Mouse (Mus musculus): ENCODE results near the gene Ccdc146. TPM values are rescaled to one million over a fixed set of nuclear protein-coding genes. Genes with fewer than 3 reads are reported as not detected.
A peak's percentile ranks its signal among the peaks of the same experiment; 100 is the strongest.

Gene Ccdc146
- polyA plus RNA-seq, 1 experiment from 2014 or later: 0.13 TPM

GRCm38 (mm10) chr5:21254731-21255525 lies 169.5 kb downstream of the Ccdc146 start:
- ATAC-seq (ENCODE audit: low read depth): no peak
- no peaks in the 10 kb centered on the region for H3K4me1 ChIP-seq (ENCODE audit: control insufficient read depth, low read depth, low read length)
- H3K9ac ChIP-seq (ENCODE audit: low read depth, low read length): no peak overlapping the region
- no peaks in the 10 kb centered on the region for H3K9me3 ChIP-seq (replicated peaks; ENCODE audit: control insufficient read depth, low read length)
- no peaks in the 10 kb centered on the region for H3K36me3 ChIP-seq (ENCODE audit: control insufficient read depth, insufficient read depth)
- H3K27me3 ChIP-seq (ENCODE audit: control insufficient read depth, insufficient read depth, low read depth, low read length): no peaks in the 10 kb centered on the region
- H3K27ac ChIP-seq (ENCODE audit: low read length): 0 out of 2 replicates have a peak overlapping the region, but pooled peaks have one; percentile 12
- 54% methylated on average over 12 of the region's 12 CpGs for WGBS (ENCODE audit: insufficient replicate concordance)
- no peak overlapping the region for H3K4me3 ChIP-seq (ENCODE audit: low read depth, low read length)
- no peak overlapping the region for H3K4me2 ChIP-seq (ENCODE audit: low read depth, low read length)

DNA sequence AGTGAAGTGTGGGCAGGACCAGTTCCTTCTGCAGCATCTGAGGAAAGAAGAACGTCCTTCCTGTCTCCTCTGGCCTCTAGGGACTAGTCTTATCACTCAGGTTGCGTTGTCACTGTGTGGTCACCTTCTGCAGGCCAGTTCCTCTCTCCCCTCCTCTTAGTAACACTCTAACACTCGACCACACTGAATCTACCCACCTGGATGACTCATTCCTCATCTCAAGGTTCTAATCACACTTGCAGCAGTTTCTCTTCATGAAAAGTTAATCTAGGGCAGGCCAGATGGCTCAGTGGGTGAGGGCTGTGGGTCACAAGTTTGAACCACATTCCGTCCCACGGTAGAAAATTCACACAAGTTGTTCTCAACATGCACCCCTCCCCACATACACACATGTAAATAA lies 175.6 kb downstream of the Ccdc146 start:
- H3K27me3 ChIP-seq (ENCODE audit: control insufficient read depth, insufficient read depth, low read depth, low read length): no peaks in the 10 kb centered on the region
- H3K4me3 ChIP-seq (ENCODE audit: low read depth, low read length): no peak overlapping the region
- no peak overlapping the region for H3K9ac ChIP-seq (ENCODE audit: low read depth, low read length)
- no peak for ATAC-seq (ENCODE audit: low read depth)
- no peaks in the 10 kb centered on the region for H3K9me3 ChIP-seq (replicated peaks; ENCODE audit: control insufficient read depth, low read length)
- no peaks in the 10 kb centered on the region for H3K36me3 ChIP-seq (ENCODE audit: control insufficient read depth, insufficient read depth)
- no peaks in the 10 kb centered on the region for H3K4me1 ChIP-seq (ENCODE audit: control insufficient read depth, low read depth, low read length)
- WGBS (ENCODE audit: insufficient replicate concordance): 19% methylated on average over 5 of the region's 5 CpGs
- no peak overlapping the region for H3K4me2 ChIP-seq (ENCODE audit: low read depth, low read length)
- H3K27ac ChIP-seq (ENCODE audit: low read length): no peak overlapping the region

GRCm38 (mm10) chr5:21247916-21248315 lies 176.6 kb downstream of the Ccdc146 start:
- Histone ChIP-seq H3K9me3 (replicated peaks; ENCODE audit: control insufficient read depth, low read length) (no peaks in the 10 kb centered on the region), H3K27ac (ENCODE audit: low read length) (no peak overlapping the region), H3K4me1 (ENCODE audit: control insufficient read depth, low read depth, low read length) (no peaks in the 10 kb centered on the region), H3K4me2 (ENCODE audit: low read depth, low read length) (no peak overlapping the region), H3K9ac (ENCODE audit: low read depth, low read length) (no peak overlapping the region), H3K4me3 (ENCODE audit: low read depth, low read length) (no peak overlapping the region), H3K36me3 (ENCODE audit: control insufficient read depth, insufficient read depth) (no peaks in the 10 kb centered on the region), H3K27me3 (ENCODE audit: control insufficient read depth, insufficient read depth, low read depth, low read length) (no peaks in the 10 kb centered on the region)
- WGBS (ENCODE audit: insufficient replicate concordance): 61% methylated on average over 2 of the region's 2 CpGs
- no peak for ATAC-seq (ENCODE audit: low read depth)

- Histone ChIP-seq H3K36me3 (ENCODE audit: control insufficient read depth, insufficient read depth) (no peaks in the 10 kb centered on the region), H3K27ac (ENCODE audit: low read length) (no peak overlapping the region), H3K4me1 (ENCODE audit: control insufficient read depth, low read depth, low read length) (no peaks in the 10 kb centered on the region), H3K9ac (ENCODE audit: low read depth, low read length) (no peak overlapping the region), H3K9me3 (replicated peaks; ENCODE audit: control insufficient read depth, low read length) (no peaks in the 10 kb centered on the region), H3K4me3 (ENCODE audit: low read depth, low read length) (no peak overlapping the region), H3K4me2 (ENCODE audit: low read depth, low read length) (no peak overlapping the region), H3K27me3 (ENCODE audit: control insufficient read depth, insufficient read depth, low read depth, low read length) (no peaks in the 10 kb centered on the region)
- ATAC-seq (ENCODE audit: low read depth): no peak
- 63% methylated on average over 6 of the region's 6 CpGs for WGBS (ENCODE audit: insufficient replicate concordance)
Observed at GRCm38 (mm10) chr5:21246794-21247193, 177.7 kb downstream of the Ccdc146 start.

DNA sequence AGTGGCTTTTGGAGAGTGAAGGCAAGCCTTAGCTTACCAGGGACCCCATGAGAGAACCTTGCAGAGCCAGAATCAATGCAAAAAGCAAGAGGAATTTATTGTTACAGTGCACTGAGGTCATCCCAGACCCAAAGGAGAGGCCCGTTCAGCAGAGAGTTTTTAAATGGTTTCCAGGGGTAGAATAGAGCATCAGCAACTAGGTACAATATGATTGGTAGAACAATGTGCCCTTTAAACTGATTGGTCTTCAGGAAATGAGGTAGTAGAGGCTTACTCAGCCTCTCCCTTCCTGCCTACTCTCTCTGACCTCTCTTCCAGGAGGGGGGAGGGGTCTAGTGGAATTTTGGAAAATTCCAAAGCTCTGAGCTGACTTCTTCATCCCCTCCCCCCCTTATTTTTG lies 179.2 kb downstream of the Ccdc146 start:
- H3K9ac ChIP-seq (ENCODE audit: low read depth, low read length): no peak overlapping the region
- H3K27me3 ChIP-seq (ENCODE audit: control insufficient read depth, insufficient read depth, low read depth, low read length): no peaks in the 10 kb centered on the region
- no peak for ATAC-seq (ENCODE audit: low read depth)
- WGBS (ENCODE audit: insufficient replicate concordance): 50% methylated on average over 1 of the region's 1 CpGs
- no peak overlapping the region for H3K4me2 ChIP-seq (ENCODE audit: low read depth, low read length)
- no peaks in the 10 kb centered on the region for H3K9me3 ChIP-seq (replicated peaks; ENCODE audit: control insufficient read depth, low read length)
- no peak overlapping the region for H3K4me3 ChIP-seq (ENCODE audit: low read depth, low read length)
- no peaks in the 10 kb centered on the region for H3K36me3 ChIP-seq (ENCODE audit: control insufficient read depth, insufficient read depth)
- H3K27ac ChIP-seq (ENCODE audit: low read length): no peak overlapping the region
- H3K4me1 ChIP-seq (ENCODE audit: control insufficient read depth, low read depth, low read length): no peaks in the 10 kb centered on the region

GRCm38 (mm10) chr5:21244575-21244974 lies 179.9 kb downstream of the Ccdc146 start:
- no peaks in the 10 kb centered on the region for H3K36me3 ChIP-seq (ENCODE audit: control insufficient read depth, insufficient read depth)
- no peaks in the 10 kb centered on the region for H3K4me1 ChIP-seq (ENCODE audit: control insufficient read depth, low read depth, low read length)
- H3K27ac ChIP-seq (ENCODE audit: low read length): no peak overlapping the region
- no peaks in the 10 kb centered on the region for H3K27me3 ChIP-seq (ENCODE audit: control insufficient read depth, insufficient read depth, low read depth, low read length)
- no peak overlapping the region for H3K4me3 ChIP-seq (ENCODE audit: low read depth, low read length)
- H3K9ac ChIP-seq (ENCODE audit: low read depth, low read length): no peak overlapping the region
- WGBS (ENCODE audit: insufficient replicate concordance): 52% methylated on average over 1 of the region's 1 CpGs
- no peaks in the 10 kb centered on the region for H3K9me3 ChIP-seq (replicated peaks; ENCODE audit: control insufficient read depth, low read length)
- ATAC-seq (ENCODE audit: low read depth): no peak
- no peak overlapping the region for H3K4me2 ChIP-seq (ENCODE audit: low read depth, low read length)

Other genes starting within 250 kb of the Ccdc146 start
- gene Gsap, start 238.4 kb downstream of the Ccdc146 start, polyA plus RNA-seq (2015; fragmentation: Nextera tagmentation; extraction: Ambion mirVana): 2.4 and 2.5 TPM in 2 replicates
- 2.7 TPM in 2 replicates for gene Fgl2, start 52.0 kb downstream of the Ccdc146 start, polyA plus RNA-seq (2015; fragmentation: Nextera tagmentation; extraction: Ambion mirVana)
- gene Fam185a, start 281 bp upstream of the Ccdc146 start, polyA plus RNA-seq (2015; fragmentation: Nextera tagmentation; extraction: Ambion mirVana): 2.5 and 2.8 TPM in 2 replicates
- 2.2 TPM in 2 replicates for gene Lrrc17, start 118.9 kb upstream of the Ccdc146 start, polyA plus RNA-seq (2015; fragmentation: Nextera tagmentation; extraction: Ambion mirVana)
- gene Fbxl13, start 221.0 kb upstream of the Ccdc146 start, polyA plus RNA-seq (2015; fragmentation: Nextera tagmentation; extraction: Ambion mirVana): 0.04 and 0.11 TPM in 2 replicates
- gene Armc10, start 221.1 kb upstream of the Ccdc146 start, polyA plus RNA-seq (2015; fragmentation: Nextera tagmentation; extraction: Ambion mirVana): 6.0 and 6.3 TPM in 2 replicates

Data from liver, embryonic 16.5 days (tissue).